In genomic region chr4:133865231-133865630, GRCm38 (mm10) we compare ENCODE assay signal across 12 mouse cellular contexts. TPM values are rescaled to one million over a fixed set of nuclear protein-coding genes. Genes with fewer than 3 reads are reported as not detected.
A peak's percentile ranks its signal among the peaks of the same experiment; 100 is the strongest.
DNase-seq lines count a peak whose midpoint lies in the region; ATAC-seq and TF ChIP-seq lines count a peak whose summit lies in the region.
"Had no signal": no experiment of that assay in that cellular context is flagged by ENCODE, and none has a peak within 500 bp of the region (broad histone marks: within the 10 kb centered on the region; RNA-seq: fewer than 3 reads in every experiment).

No protein-coding gene starts in this region.

- no peak overlapping the region for H3K4me2 ChIP-seq in heart, embryonic 15.5 days
- no peak overlapping the region for H3K4me2 ChIP-seq in midbrain, embryonic 11.5 days
- H3K4me2 ChIP-seq in midbrain, embryonic 15.5 days = no peak overlapping the region
- H3K4me2 ChIP-seq in forebrain, postnatal 0 days (ENCODE audit: low read depth) = no peak overlapping the region
- H3K4me2 ChIP-seq in stomach, embryonic 16.5 days (ENCODE audit: low read depth, low read length) = no peak overlapping the region
- H3K4me2 ChIP-seq: liver, embryonic 13.5 days had no signal

- no peak overlapping the region for H3K4me3 ChIP-seq in heart, embryonic 15.5 days
- H3K4me3 ChIP-seq in midbrain, embryonic 11.5 days (ENCODE audit: low read depth, low read length) = no peak overlapping the region
- H3K4me3 ChIP-seq in midbrain, embryonic 15.5 days = no peak overlapping the region
- no peak overlapping the region for H3K4me3 ChIP-seq in forebrain, postnatal 0 days (ENCODE audit: low read depth, low read length)
- no peak overlapping the region for H3K4me3 ChIP-seq in stomach, embryonic 16.5 days (replicated peaks; ENCODE audit: low read length)
- H3K4me3 ChIP-seq in thymus, adult 2 months (ENCODE audit: control insufficient read depth, insufficient read depth, low read length) = no peak overlapping the region
- H3K4me3 ChIP-seq: liver, embryonic 13.5 days had no signal

- no peaks in the 10 kb centered on the region for H3K27me3 ChIP-seq in heart, embryonic 15.5 days
- no peaks in the 10 kb centered on the region for H3K27me3 ChIP-seq in midbrain, embryonic 11.5 days (ENCODE audit: control insufficient read depth, insufficient read depth, low read length)
- H3K27me3 ChIP-seq in midbrain, embryonic 15.5 days (replicated peaks) = no peaks in the 10 kb centered on the region
- H3K27me3 ChIP-seq in forebrain, postnatal 0 days (ENCODE audit: insufficient read depth, low read length) = no peaks in the 10 kb centered on the region
- H3K27me3 ChIP-seq in stomach, embryonic 16.5 days (ENCODE audit: control insufficient read depth, insufficient read depth, low read length) = no peaks in the 10 kb centered on the region
- no peaks in the 10 kb centered on the region for H3K27me3 ChIP-seq in thymus, adult 2 months (ENCODE audit: control insufficient read depth, insufficient read depth, low read length)
- H3K27me3 ChIP-seq: CH12.LX; liver, embryonic 13.5 days had no signal

- intact Hi-C loops in heart, postnatal 25 days (cut with DNase I) = no loop called here

- WGBS in heart, embryonic 15.5 days = 74% methylated on average over 5 of the region's 5 CpGs
- WGBS in midbrain, embryonic 11.5 days = 73% methylated on average over 5 of the region's 5 CpGs
- WGBS in midbrain, embryonic 15.5 days = 76% methylated on average over 5 of the region's 5 CpGs
- WGBS in forebrain, postnatal 0 days = 72% methylated on average over 5 of the region's 5 CpGs
- 66% methylated on average over 5 of the region's 5 CpGs for WGBS in stomach, embryonic 16.5 days
- WGBS in thymus, adult 2 months = 91% methylated on average over 5 of the region's 5 CpGs

- peaks cover 3% of the 10 kb centered on the region; the same call in 1 of the 2 replicates for H3K36me3 ChIP-seq in heart, embryonic 15.5 days
- H3K36me3 ChIP-seq in midbrain, embryonic 11.5 days (ENCODE audit: control insufficient read depth, insufficient read depth, low read length) = no peaks in the 10 kb centered on the region
- 0 out of 2 replicates have a peak, but pooled peaks cover 2% of the 10 kb centered on the region for H3K36me3 ChIP-seq in midbrain, embryonic 15.5 days (replicated peaks)
- peaks cover 4% of the 10 kb centered on the region; the same call in 1 of the 2 replicates for H3K36me3 ChIP-seq in forebrain, postnatal 0 days (ENCODE audit: insufficient read depth)
- peaks cover 8% of the 10 kb centered on the region for H3K36me3 ChIP-seq in stomach, embryonic 16.5 days (ENCODE audit: control insufficient read depth, insufficient read depth, low read length)
- H3K36me3 ChIP-seq in thymus, adult 2 months (ENCODE audit: control insufficient read depth, insufficient read depth, low read length) = peaks cover 20% of the 10 kb centered on the region

- H3K9ac ChIP-seq in heart, embryonic 15.5 days = no peak overlapping the region
- peak overlapping the region; percentile 62; the same call in 1 of the 2 replicates for H3K9ac ChIP-seq in midbrain, embryonic 11.5 days (ENCODE audit: low read length)
- H3K9ac ChIP-seq in midbrain, embryonic 15.5 days = no peak overlapping the region
- H3K9ac ChIP-seq in forebrain, postnatal 0 days = no peak overlapping the region
- peak overlapping the region; percentile 33; the same call in 1 of the 2 replicates for H3K9ac ChIP-seq in stomach, embryonic 16.5 days (ENCODE audit: low read length)
- H3K9ac ChIP-seq: liver, embryonic 13.5 days had no signal

- H3K9me3 ChIP-seq in heart, embryonic 15.5 days (replicated peaks) = no peaks in the 10 kb centered on the region
- H3K9me3 ChIP-seq in midbrain, embryonic 11.5 days (ENCODE audit: control insufficient read depth, low read length) = no peaks in the 10 kb centered on the region
- H3K9me3 ChIP-seq in midbrain, embryonic 15.5 days = no peaks in the 10 kb centered on the region
- H3K9me3 ChIP-seq in forebrain, postnatal 0 days (ENCODE audit: low read length) = no peaks in the 10 kb centered on the region
- no peaks in the 10 kb centered on the region for H3K9me3 ChIP-seq in stomach, embryonic 16.5 days (replicated peaks; ENCODE audit: control insufficient read depth, low read length)
- H3K9me3 ChIP-seq: liver, embryonic 13.5 days had no signal

- no peak for TF ChIP-seq CTCF in forebrain, postnatal 0 days (IDR thresholded peaks at IDR 0.05; ENCODE audit: low read depth)
- no peak for TF ChIP-seq CTCF in thymus, adult 2 months (IDR thresholded peaks at IDR 0.05; ENCODE audit: borderline replicate concordance, control insufficient read depth, extremely low read depth, insufficient read depth, low read length, poor library complexity)

- ATAC-seq in heart, embryonic 15.5 days (replicated peaks; ENCODE audit: insufficient number of reproducible peaks, insufficient read depth, low FRiP score, low read depth) = no peak
- no peak for ATAC-seq in midbrain, embryonic 11.5 days (ENCODE audit: low FRiP score)
- no peak for ATAC-seq in midbrain, embryonic 15.5 days (replicated peaks)
- no peak for ATAC-seq in forebrain, postnatal 0 days
- ATAC-seq in stomach, embryonic 16.5 days (ENCODE audit: insufficient read depth, low FRiP score) = no peak

- H3K4me1 ChIP-seq in heart, embryonic 15.5 days (replicated peaks) = peaks cover 6% of the 10 kb centered on the region; the same call in 1 of the 2 replicates
- peaks cover 18% of the 10 kb centered on the region for H3K4me1 ChIP-seq in midbrain, embryonic 11.5 days (ENCODE audit: control insufficient read depth, insufficient read depth, low read length)
- H3K4me1 ChIP-seq in midbrain, embryonic 15.5 days = peaks cover 18% of the 10 kb centered on the region
- H3K4me1 ChIP-seq in forebrain, postnatal 0 days (ENCODE audit: insufficient read depth) = no peaks in the 10 kb centered on the region
- 0 out of 2 replicates have a peak, but pooled peaks cover 5% of the 10 kb centered on the region for H3K4me1 ChIP-seq in stomach, embryonic 16.5 days (ENCODE audit: control insufficient read depth, insufficient read depth, low read length)
- no peaks in the 10 kb centered on the region for H3K4me1 ChIP-seq in thymus, adult 2 months (replicated peaks; ENCODE audit: control insufficient read depth, insufficient read depth, low read length)

- peak overlapping the region; percentile 58 for H3K27ac ChIP-seq in heart, embryonic 15.5 days
- H3K27ac ChIP-seq in midbrain, embryonic 11.5 days (ENCODE audit: low read depth, low read length) = peak overlapping the region; percentile 68
- H3K27ac ChIP-seq in midbrain, embryonic 15.5 days = no peak overlapping the region
- H3K27ac ChIP-seq in forebrain, postnatal 0 days (ENCODE audit: low read depth, low read length) = peak overlapping the region; percentile 57; the same call in 1 of the 2 replicates
- peak overlapping the region; percentile 8 for H3K27ac ChIP-seq in stomach, embryonic 16.5 days (ENCODE audit: low read length)
- H3K27ac ChIP-seq in thymus, adult 2 months (ENCODE audit: control insufficient read depth, insufficient read depth, low read length) = no peak overlapping the region
- H3K27ac ChIP-seq: liver, embryonic 13.5 days had no signal

- no peak for DNase-seq in heart, postnatal 25 days (ENCODE audit: low spot score)
- DNase-seq in midbrain, embryonic 11.5 days (ENCODE audit: low spot score, missing footprints) = no peak
- no peak for DNase-seq in forebrain, postnatal 0 days
- DNase-seq in thymus, adult 2 months = no peak
- DNase-seq in cerebellum, adult 11-12 months = no peak
- DNase-seq: cerebellum, adult 9-11 months; liver, embryonic 13.5 days; right cerebral cortex, postnatal 14 days had no signal

- TF ChIP-seq POLR2A in thymus, adult 2 months (IDR thresholded peaks at IDR 0.05; ENCODE audit: control insufficient read depth, extremely low read depth, insufficient read depth, low read length, poor library complexity) = no peak

RNA-seq across cellular contexts. Expression of gene Rps6ka1, which starts 22.4 kb away (rescaled TPM):
- polyA plus RNA-seq in heart, embryonic 15.5 days (2015; fragmentation: Nextera tagmentation; extraction: Ambion mirVana) = 12.6 and 20.5 TPM in 2 replicates
- 1 to 10 TPM; 5.4 to 6.3 TPM for total RNA-seq in heart, postnatal 25 days (2021)
- polyA plus RNA-seq in midbrain, embryonic 11.5 days (2014; fragmentation: Nextera tagmentation; extraction: Ambion mirVana) = 22.2 and 25.2 TPM in 2 replicates
- 23.8 and 24.1 TPM in 2 replicates for polyA plus RNA-seq in midbrain, embryonic 15.5 days (2015; fragmentation: Nextera tagmentation; extraction: Ambion mirVana)
- total RNA-seq in forebrain, postnatal 0 days (2014; rRNA removed) = 21.2 and 21.4 TPM in 2 replicates
- 14.3 and 19.4 TPM in 2 replicates for polyA plus RNA-seq in forebrain, postnatal 0 days (2015; fragmentation: Nextera tagmentation; extraction: Ambion mirVana)
- 69.2 and 71.8 TPM in 2 replicates for polyA plus RNA-seq in stomach, embryonic 16.5 days (2015; fragmentation: Nextera tagmentation; extraction: Ambion mirVana)
- polyA plus RNA-seq in thymus, adult 2 months (2012; rRNA removed) = 79.3 and 84.0 TPM in 2 replicates

Comparison
In these comparisons a context has a peak if more than half of its experiments do, and no peak if none do; other contexts are left out.
1. H3K27ac ChIP-seq: peak in heart, embryonic 15.5 days (single experiment), midbrain, embryonic 11.5 days (single experiment), forebrain, postnatal 0 days (single experiment) and stomach, embryonic 16.5 days (single experiment); none in midbrain, embryonic 15.5 days (single experiment) and thymus, adult 2 months (single experiment).
2. H3K9ac ChIP-seq: peak in midbrain, embryonic 11.5 days (single experiment) and stomach, embryonic 16.5 days (single experiment); none in heart, embryonic 15.5 days (single experiment), midbrain, embryonic 15.5 days (single experiment) and forebrain, postnatal 0 days (single experiment).